Mouse (Mus musculus) cerebellum, adult (tissue): ENCODE measurements around the gene Slmap.
"Not testable (repeated sequence)": the region's sequence is repeated elsewhere in the genome, so short reads cannot be mapped to it uniquely, and the experiment has no call there.

Experiments
- ATAC-seq: cut with Nextera tagmentation; 2 replicates; pipeline ENCODE4 v1.9.2; 2017; ENCODE audit warnings: mild to moderate bottlenecking, moderate library complexity, mixed read lengths; ENCODE audit not compliant: insufficient number of reproducible peaks, low FRiP score, low TSS enrichment

Gene Slmap

GRCm38 (mm10) chr14:26417956-26418355, 116.8 kb downstream of the Slmap start:
- ATAC-seq = no peak

- ATAC-seq = no peak
These were observed 117.6 kb downstream of the Slmap start for GRCm38 (mm10) chr14:26417088-26417487.

- ATAC-seq = no peak
These were observed 121.2 kb downstream of the Slmap start for GRCm38 (mm10) chr14:26413581-26413980.

- no peak for ATAC-seq
These were observed 128.0 kb downstream of the Slmap start for GRCm38 (mm10) chr14:26406746-26407145.

GRCm38 (mm10) chr14:26398508-26399160, 136.1 kb downstream of the Slmap start:
- ATAC-seq = no peak

GRCm38 (mm10) chr14:26391866-26392265, 142.9 kb downstream of the Slmap start:
- no peak for ATAC-seq

GRCm38 (mm10) chr14:26388961-26389360, 145.8 kb downstream of the Slmap start:
- ATAC-seq = not testable (repeated sequence)

- ATAC-seq = not testable (repeated sequence)
These were observed 147.7 kb downstream of the Slmap start for GRCm38 (mm10) chr14:26386999-26387398.

- not testable (repeated sequence) for ATAC-seq
These were observed 149.1 kb downstream of the Slmap start for GRCm38 (mm10) chr14:26385659-26386058.

GRCm38 (mm10) chr14:26379071-26379470, 155.7 kb downstream of the Slmap start:
- ATAC-seq = no peak

- ATAC-seq = no peak
These were observed 158.1 kb downstream of the Slmap start for GRCm38 (mm10) chr14:26376652-26377051.
